Mouse (Mus musculus) heart, postnatal 0 days (tissue): ENCODE measurements around the gene Gm4894. TPM values are rescaled to one million over a fixed set of nuclear protein-coding genes. Genes with fewer than 3 reads are reported as not detected.

Source experiments
- ATAC-seq: fragments of 200-750 bp; cut with Nextera tagmentation; 2 replicates; pipeline ENCODE4 v1.8.0; 2017; ENCODE audit warnings: low read depth, moderate number of reproducible peaks, moderate library complexity; ENCODE audit not compliant: insufficient read depth
- DNase-seq: peaks from one replicate; pipeline ENCODE4 v3.0.0-alpha.2; 2016; ENCODE audit warnings: low spot score
- H3K27ac ChIP-seq: fragments of 300-500 bp; sonication (generic); 2 replicates; pipeline ENCODE4 v1.5.1; 2014; ENCODE audit warnings: low read depth, mild to moderate bottlenecking
- H3K27me3 ChIP-seq: fragments of 300-500 bp; sonication (generic); 2 replicates; pipeline ENCODE4 v1.6.1; 2014; ENCODE audit warnings: low read length, mixed read lengths; ENCODE audit not compliant: control insufficient read depth, insufficient read depth
- H3K36me3 ChIP-seq: fragments of 300-500 bp; sonication (generic); replicated peaks from 2 replicates; pipeline ENCODE4 v1.6.1; 2014; ENCODE audit warnings: low read length, mixed read lengths; ENCODE audit not compliant: control insufficient read depth, insufficient read depth
- H3K4me1 ChIP-seq: fragments of 300-500 bp; sonication (generic); 2 replicates; pipeline ENCODE4 v1.6.1; 2014; ENCODE audit warnings: antibody characterized with exemption; ENCODE audit not compliant: control insufficient read depth, insufficient read depth
- H3K4me2 ChIP-seq: fragments of 300-500 bp; sonication (generic); 2 replicates; pipeline ENCODE4 v1.6.1; 2014; ENCODE audit warnings: low read depth, mild to moderate bottlenecking, low read length, moderate library complexity
- H3K4me3 ChIP-seq: fragments of 300-500 bp; sonication (generic); 2 replicates; pipeline ENCODE4 v1.5.1; 2014; ENCODE audit warnings: low read depth, low read length
- H3K9ac ChIP-seq: fragments of 300-500 bp; sonication (generic); replicated peaks from 2 replicates; pipeline ENCODE4 v1.6.1; 2014; ENCODE audit warnings: low read depth, low read length, mixed read lengths
- H3K9me3 ChIP-seq: fragments of 300-500 bp; sonication (generic); replicated peaks from 2 replicates; pipeline ENCODE4 v1.6.1; 2016; ENCODE audit warnings: low read length; ENCODE audit not compliant: control insufficient read depth
- CTCF ChIP-seq: IDR thresholded peaks from 2 replicates; pipeline ENCODE4 v1.5.1; 2016; ENCODE audit warnings: antibody characterized with exemption, control low read depth, low read depth
- EP300 ChIP-seq: IDR thresholded peaks from 2 replicates; pipeline ENCODE4 v1.6.1; 2016; ENCODE audit warnings: antibody characterized with exemption, low read depth
- WGBS: fragments of 180-500 bp; shearing (Covaris S2); extraction: QIAGEN DNeasy Blood & Tissue Kit; methylation state at CpG from one replicate; pipeline ENCODE4 v1.1.7; 2014; 5-methylcytosine and 5-hydroxymethylcytosine counted together
- polyA plus RNA-seq: library from polyadenylated mRNA; unstranded; fragments of >200 nt; fragmentation: Nextera tagmentation; extraction: Ambion mirVana; gene quantifications from 2 replicates; pipeline ENCODE4 v1.2.1, GENCODE M21; 2015
- total RNA-seq: library from RNA; depleted of rRNA; stranded (reverse); fragments of >200 nt; gene quantifications from 2 replicates; pipeline ENCODE4 v1.2.3, GENCODE M21; 2014; ENCODE audit warnings: low replicate concordance; rRNA removed

The Gm4894 gene
- total and polyA plus RNA-seq, 2 experiments from 2014 or later, result not detected

DNA sequence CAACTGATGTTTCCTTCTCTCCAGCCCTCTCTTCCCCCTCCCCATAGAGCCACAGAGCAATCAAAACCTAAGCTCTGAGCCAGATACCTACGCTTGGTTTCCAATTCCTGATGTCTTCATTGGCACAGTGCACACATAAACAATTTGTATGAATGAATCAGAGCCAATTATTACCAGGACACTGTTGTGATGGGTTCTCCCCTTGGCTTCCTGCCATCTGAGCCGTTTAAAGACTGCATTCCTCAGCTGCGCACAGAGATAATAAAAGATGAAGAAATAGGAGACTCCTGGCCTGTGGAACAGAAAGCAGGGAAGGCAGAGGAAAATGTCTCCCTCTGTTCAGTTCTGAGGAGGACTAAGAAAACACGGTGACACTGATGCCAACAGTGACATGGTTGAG is 25.6 kb downstream of the Gm4894 start:
- no peak overlapping the region for H3K27ac ChIP-seq
- no peak for ATAC-seq

DNA sequence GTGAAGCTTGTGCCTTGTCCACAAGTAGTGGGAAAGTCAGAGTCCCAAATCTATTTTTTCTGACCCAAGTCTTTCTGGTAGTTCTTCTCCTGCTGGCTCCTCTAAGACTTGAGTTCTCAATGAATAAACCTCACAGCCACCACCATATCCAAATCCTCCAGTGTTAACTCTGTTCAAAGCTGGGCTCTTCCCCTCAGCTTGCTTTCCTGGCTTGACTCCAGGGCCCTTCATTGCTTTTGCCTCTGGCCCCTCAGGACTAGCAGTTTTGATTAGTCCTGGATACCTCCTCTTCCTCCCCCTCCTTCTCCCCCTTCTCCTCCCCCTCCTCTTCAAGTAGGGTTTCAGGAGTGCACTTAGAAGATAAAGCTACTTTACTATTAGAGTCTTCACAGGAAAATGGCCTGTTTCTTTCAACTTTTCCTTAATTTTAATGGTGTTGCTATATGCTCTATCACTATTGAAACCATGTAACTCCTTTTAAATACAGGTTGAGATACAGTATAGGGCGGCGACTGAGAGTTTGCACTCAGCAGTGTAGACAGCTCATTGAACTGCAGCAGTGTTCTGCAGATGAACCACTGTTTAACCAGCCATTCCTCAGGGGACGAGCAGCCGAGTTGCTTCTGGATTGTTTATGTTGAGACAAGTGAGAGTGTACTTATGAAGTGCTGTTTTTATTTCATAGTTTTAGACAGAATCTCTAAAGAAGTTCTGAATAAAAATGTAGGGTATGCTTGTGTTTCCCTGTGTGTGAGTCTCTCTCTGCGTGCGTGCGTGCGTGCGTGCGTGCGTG is 26.4 kb downstream of the Gm4894 start:
- no peaks in the 10 kb centered on the region for H3K36me3 ChIP-seq
- H3K27me3 ChIP-seq, result no peaks in the 10 kb centered on the region
- no peak overlapping the region for H3K4me2 ChIP-seq
- no peaks in the 10 kb centered on the region for H3K4me1 ChIP-seq
- DNase-seq, result no peak
- H3K27ac ChIP-seq, result no peak overlapping the region
- H3K9me3 ChIP-seq, result no peaks in the 10 kb centered on the region
- TF ChIP-seq EP300 (no peak), CTCF (no peak)
- ATAC-seq, result no peak
- H3K9ac ChIP-seq, result no peak overlapping the region
- 74% methylated on average over 11 of the region's 11 CpGs for WGBS
- H3K4me3 ChIP-seq, result no peak overlapping the region

More for the DNA sequence above, 25.6 kb downstream of the Gm4894 start:
- H3K9me3 ChIP-seq, result no peaks in the 10 kb centered on the region
- H3K9ac ChIP-seq, result no peak overlapping the region
- no peaks in the 10 kb centered on the region for H3K4me1 ChIP-seq
- no peaks in the 10 kb centered on the region for H3K27me3 ChIP-seq
- H3K4me3 ChIP-seq, result no peak overlapping the region
- no peak overlapping the region for H3K4me2 ChIP-seq
- no peak for DNase-seq
- 42% methylated on average over 4 of the region's 4 CpGs for WGBS
- no peak for TF ChIP-seq CTCF
- no peak for TF ChIP-seq EP300
- H3K36me3 ChIP-seq, result no peaks in the 10 kb centered on the region

DNA sequence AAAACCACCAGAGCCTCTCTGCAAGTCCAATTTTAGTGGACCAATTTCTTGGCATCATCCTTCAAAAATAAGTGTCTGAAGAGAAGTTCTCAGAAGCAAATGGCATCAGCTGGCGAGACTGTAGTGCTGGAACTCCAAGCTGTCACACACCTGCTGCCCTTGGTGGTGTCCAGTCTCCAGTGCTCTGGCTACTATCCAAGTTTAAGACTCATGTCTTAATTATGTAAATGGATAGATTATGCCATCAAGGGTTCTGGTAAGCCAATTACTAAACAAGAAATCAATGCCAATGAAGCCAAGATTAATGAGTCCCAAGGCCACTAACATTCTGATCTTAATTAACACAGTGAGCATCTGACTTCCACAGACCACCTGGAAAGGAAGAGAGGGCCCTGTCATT is 44.8 kb downstream of the Gm4894 start:
- no peak overlapping the region for H3K9ac ChIP-seq
- H3K27ac ChIP-seq, result no peak overlapping the region
- TF ChIP-seq EP300 (no peak), CTCF (no peak)
- 61% methylated on average over 1 of the region's 1 CpGs for WGBS
- H3K9me3 ChIP-seq, result no peaks in the 10 kb centered on the region
- no peak for ATAC-seq
- DNase-seq, result no peak
- no peak overlapping the region for H3K4me3 ChIP-seq
- no peaks in the 10 kb centered on the region for H3K27me3 ChIP-seq
- no peak overlapping the region for H3K4me2 ChIP-seq
- H3K36me3 ChIP-seq, result no peaks in the 10 kb centered on the region
- H3K4me1 ChIP-seq, result no peaks in the 10 kb centered on the region

DNA sequence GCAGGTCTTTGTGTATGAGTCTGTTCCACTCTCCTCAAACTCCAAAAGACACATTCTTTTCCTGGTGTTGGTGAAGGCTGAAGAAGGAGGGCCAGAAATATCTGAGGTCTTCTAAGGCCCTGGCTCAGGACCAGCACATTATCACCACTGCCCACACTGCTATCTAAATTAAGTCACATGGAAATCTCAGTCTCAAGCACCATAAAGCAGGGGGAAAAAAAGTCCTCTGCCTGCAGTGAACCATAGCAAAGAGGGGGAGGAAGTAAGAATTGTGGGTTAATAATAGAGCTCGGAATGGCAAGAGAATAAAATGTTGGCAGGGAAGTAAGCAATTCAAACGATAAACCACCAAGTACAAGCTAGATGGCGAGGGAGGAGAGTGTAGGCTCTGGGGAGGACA is 57.2 kb downstream of the Gm4894 start:
- Histone ChIP-seq H3K9ac (no peak overlapping the region), H3K4me2 (no peak overlapping the region), H3K4me3 (no peak overlapping the region), H3K36me3 (no peaks in the 10 kb centered on the region), H3K27ac (peak overlapping the region; percentile 9; the same call in 1 of the 2 replicates), H3K9me3 (no peaks in the 10 kb centered on the region), H3K27me3 (no peaks in the 10 kb centered on the region), H3K4me1 (0 out of 2 replicates have a peak, but pooled peaks cover 8% of the 10 kb centered on the region)
- DNase-seq (peak; percentile 31), ATAC-seq (peak; percentile 60)
- WGBS, result 21% methylated on average over 3 of the region's 3 CpGs
- TF ChIP-seq CTCF (no peak), EP300 (0 out of 2 replicates have a peak, but pooled peaks have one; percentile 62)

DNA sequence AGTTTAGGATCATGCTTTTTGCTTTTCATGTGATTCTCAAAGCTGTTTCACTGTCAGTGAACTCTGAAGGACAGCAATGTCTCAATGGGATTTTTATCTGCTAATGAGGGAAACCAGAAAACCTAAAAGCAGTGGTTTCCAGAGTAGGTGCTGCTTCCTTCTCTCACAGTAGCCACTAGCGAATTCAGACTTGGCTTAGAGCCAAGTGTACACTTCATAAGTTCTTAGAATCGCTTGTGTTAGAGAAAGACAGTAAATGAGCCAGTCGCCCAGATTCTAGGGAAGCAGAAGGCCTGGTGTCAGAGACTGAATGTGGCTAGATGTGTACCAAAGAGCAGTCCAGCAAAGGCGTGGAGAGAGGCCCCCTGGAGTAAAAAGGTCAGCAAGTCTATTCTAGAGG is 60.5 kb downstream of the Gm4894 start:
- Histone ChIP-seq H3K9ac (no peak overlapping the region), H3K4me1 (0 out of 2 replicates have a peak, but pooled peaks cover 8% of the 10 kb centered on the region), H3K36me3 (no peaks in the 10 kb centered on the region), H3K9me3 (no peaks in the 10 kb centered on the region), H3K4me2 (no peak overlapping the region), H3K27me3 (no peaks in the 10 kb centered on the region), H3K4me3 (no peak overlapping the region), H3K27ac (no peak overlapping the region)
- TF ChIP-seq EP300, result no peak
- no peak for TF ChIP-seq CTCF
- no peak for ATAC-seq
- 42% methylated on average over 4 of the region's 4 CpGs for WGBS
- DNase-seq, result no peak

DNA sequence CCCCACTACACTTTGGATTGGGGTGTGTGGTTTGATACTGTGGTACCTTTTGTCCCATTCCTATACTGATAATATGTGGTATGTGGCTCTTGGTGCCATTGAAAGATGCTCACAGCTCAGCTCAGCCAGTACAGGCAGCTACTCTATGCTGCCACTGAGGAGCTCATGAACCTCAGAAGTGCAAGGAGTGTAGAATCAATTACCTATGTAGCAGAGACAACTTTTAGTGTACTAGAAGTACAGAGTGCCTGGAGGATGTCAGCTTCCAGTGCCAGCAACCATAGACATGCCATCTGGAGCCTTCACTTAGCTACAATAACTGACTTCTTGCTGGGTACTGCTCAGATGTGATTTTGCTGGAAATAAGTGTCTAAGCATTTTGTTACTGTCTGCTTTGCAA is 68.3 kb downstream of the Gm4894 start:
- H3K27me3 ChIP-seq, result no peaks in the 10 kb centered on the region
- no peaks in the 10 kb centered on the region for H3K36me3 ChIP-seq
- no peak for TF ChIP-seq CTCF
- TF ChIP-seq EP300, result no peak
- no peaks in the 10 kb centered on the region for H3K4me1 ChIP-seq
- no peaks in the 10 kb centered on the region for H3K9me3 ChIP-seq
- H3K27ac ChIP-seq, result no peak overlapping the region
- no peak overlapping the region for H3K9ac ChIP-seq
- no peak for DNase-seq
- no peak overlapping the region for H3K4me2 ChIP-seq
- no peak overlapping the region for H3K4me3 ChIP-seq
- no peak for ATAC-seq

Other genes with a start within 250 kb of the Gm4894 start
- gene Zw10, start 194.9 kb upstream of the Gm4894 start, total RNA-seq, result 7.8 and 15.4 TPM in 2 replicates
- 10.4 and 11.6 TPM in 2 replicates for gene Zw10, start 194.9 kb upstream of the Gm4894 start, polyA plus RNA-seq
- gene Tmprss5, start 169.3 kb upstream of the Gm4894 start, total RNA-seq, result not detected in 2 replicates
- gene Tmprss5, start 169.3 kb upstream of the Gm4894 start, polyA plus RNA-seq, result not detected in 2 replicates
- gene Drd2, start 90.1 kb downstream of the Gm4894 start, total RNA-seq, result 1.0 TPM in 1 of 2 replicates, not detected in the other
- gene Drd2, start 90.1 kb downstream of the Gm4894 start, polyA plus RNA-seq, result 0.12 and 0.18 TPM in 2 replicates
- not detected in 2 replicates for gene Ankk1, start 176.5 kb downstream of the Gm4894 start, total RNA-seq
- not detected in 2 replicates for gene Ankk1, start 176.5 kb downstream of the Gm4894 start, polyA plus RNA-seq
- gene Ttc12, start 235.7 kb downstream of the Gm4894 start, total RNA-seq, result 5.3 and 10.5 TPM in 2 replicates
- gene Ttc12, start 235.7 kb downstream of the Gm4894 start, polyA plus RNA-seq, result 5.1 and 5.4 TPM in 2 replicates